Mouse (Mus musculus) embryonic facial prominence, embryonic 11.5 days (tissue): ENCODE results near the gene Dhx36. TPM values are rescaled to one million over a fixed set of nuclear protein-coding genes. Genes with fewer than 3 reads are reported as not detected.
A peak's percentile ranks its signal among the peaks of the same experiment; 100 is the strongest.

Experiments used
- ATAC-seq: fragments of 200-750 bp; cut with Nextera tagmentation; replicated peaks from 2 replicates; pipeline ENCODE4 v1.8.0; 2017; ENCODE audit warnings: low read depth; ENCODE audit not compliant: insufficient number of reproducible peaks, low FRiP score, low TSS enrichment
- DNase-seq: peaks from one replicate; pipeline ENCODE4 v3.0.0-alpha.2; 2015; ENCODE audit warnings: low spot score
- H3K27ac ChIP-seq: fragments of 300-500 bp; sonication (generic); replicated peaks from 2 replicates; pipeline ENCODE4 v1.5.1; 2014; ENCODE audit warnings: mild to moderate bottlenecking, low read depth, low read length, control low read depth
- H3K27me3 ChIP-seq: fragments of 300-500 bp; sonication (generic); 2 replicates; pipeline ENCODE4 v1.6.1; 2014; ENCODE audit warnings: mild to moderate bottlenecking, low read length, moderate library complexity, mixed read lengths; ENCODE audit not compliant: control insufficient read depth, insufficient read depth
- H3K36me3 ChIP-seq: fragments of 300-500 bp; sonication (generic); replicated peaks from 2 replicates; pipeline ENCODE4 v1.6.1; 2014; ENCODE audit warnings: low read depth, mild to moderate bottlenecking, low read length, moderate library complexity, mixed read lengths; ENCODE audit not compliant: control insufficient read depth, insufficient read depth
- H3K4me1 ChIP-seq: fragments of 300-500 bp; sonication (generic); 2 replicates; pipeline ENCODE4 v1.6.1; 2014; ENCODE audit warnings: low read length, mixed read lengths; ENCODE audit not compliant: control insufficient read depth, insufficient read depth
- H3K4me2 ChIP-seq: fragments of 300-500 bp; sonication (generic); 2 replicates; pipeline ENCODE4 v1.6.1; 2014; ENCODE audit warnings: low read depth, mild to moderate bottlenecking, control low read depth, low read length, moderate library complexity
- H3K4me3 ChIP-seq: fragments of 300-500 bp; sonication (generic); 2 replicates; pipeline ENCODE4 v1.5.1; 2014; ENCODE audit warnings: low read depth, low read length, control low read depth
- H3K9ac ChIP-seq: fragments of 300-500 bp; sonication (generic); replicated peaks from 2 replicates; pipeline ENCODE4 v1.6.1; 2014; ENCODE audit warnings: mild to moderate bottlenecking, control low read depth, low read length
- H3K9me3 ChIP-seq: fragments of 300-500 bp; sonication (generic); replicated peaks from 2 replicates; pipeline ENCODE4 v1.6.1; 2016; ENCODE audit warnings: mild to moderate bottlenecking, low read length, inconsistent platforms, mixed read lengths; ENCODE audit not compliant: control insufficient read depth
- WGBS: fragments of 180-500 bp; shearing (Covaris S2); extraction: QIAGEN DNeasy Blood & Tissue Kit; methylation state at CpG from one replicate; pipeline ENCODE4 v1.1.7; 2014; 5-methylcytosine and 5-hydroxymethylcytosine counted together
- polyA plus RNA-seq: library from polyadenylated mRNA; unstranded; fragments of >200 nt; fragmentation: Nextera tagmentation; extraction: Ambion mirVana; gene quantifications from 2 replicates; pipeline ENCODE4 v1.2.1, GENCODE M21; 2014

Dhx36 gene
- polyA plus RNA-seq, 1 experiment from 2014 or later = 53.4 TPM

- 94% methylated on average over 1 of the region's 1 CpGs for WGBS
- H3K27ac ChIP-seq = no peak overlapping the region
- no peaks in the 10 kb centered on the region for H3K27me3 ChIP-seq
- no peak overlapping the region for H3K4me3 ChIP-seq
- no peaks in the 10 kb centered on the region for H3K9me3 ChIP-seq
- no peak overlapping the region for H3K9ac ChIP-seq
- H3K4me1 ChIP-seq = no peaks in the 10 kb centered on the region
- H3K4me2 ChIP-seq = no peak overlapping the region
- ATAC-seq = no peak
- no peak for DNase-seq
- H3K36me3 ChIP-seq = peaks cover 2% of the 10 kb centered on the region
These were observed 36.6 kb downstream of the Dhx36 start for GRCm38 (mm10) chr3:62470179-62470578.

GRCm38 (mm10) chr3:62464276-62464675 lies 42.5 kb downstream of the Dhx36 start:
- no peak for ATAC-seq
- Histone ChIP-seq H3K27ac (no peak overlapping the region), H3K36me3 (peaks cover 4% of the 10 kb centered on the region), H3K4me1 (no peaks in the 10 kb centered on the region), H3K4me3 (no peak overlapping the region), H3K27me3 (no peaks in the 10 kb centered on the region), H3K9me3 (no peaks in the 10 kb centered on the region), H3K9ac (no peak overlapping the region), H3K4me2 (no peak overlapping the region)
- no peak for DNase-seq
- WGBS = 88% methylated on average over 3 of the region's 3 CpGs

- Histone ChIP-seq H3K4me2 (no peak overlapping the region), H3K27ac (no peak overlapping the region), H3K36me3 (peaks cover 4% of the 10 kb centered on the region; the same call in 1 of the 2 replicates), H3K9me3 (no peaks in the 10 kb centered on the region), H3K27me3 (no peaks in the 10 kb centered on the region), H3K4me3 (no peak overlapping the region), H3K4me1 (no peaks in the 10 kb centered on the region), H3K9ac (no peak overlapping the region)
- 65% methylated on average over 6 of the region's 6 CpGs for WGBS
- no peak for ATAC-seq
- peak; percentile 5 for DNase-seq
These were observed 47.3 kb downstream of the Dhx36 start for GRCm38 (mm10) chr3:62459483-62459882.

GRCm38 (mm10) chr3:62458284-62459013 lies 48.4 kb downstream of the Dhx36 start:
- ATAC-seq = peak; percentile 64; the same call in 1 of the 2 replicates
- Histone ChIP-seq H3K27me3 (no peaks in the 10 kb centered on the region), H3K36me3 (peaks cover 4% of the 10 kb centered on the region; the same call in 1 of the 2 replicates), H3K4me1 (no peaks in the 10 kb centered on the region), H3K4me3 (no peak overlapping the region), H3K27ac (no peak overlapping the region), H3K4me2 (no peak overlapping the region), H3K9me3 (no peaks in the 10 kb centered on the region), H3K9ac (no peak overlapping the region)
- 40% methylated on average over 6 of the region's 6 CpGs for WGBS
- DNase-seq = peak; percentile 77

- H3K27me3 ChIP-seq = no peaks in the 10 kb centered on the region
- no peak overlapping the region for H3K9ac ChIP-seq
- ATAC-seq (no peak), DNase-seq (no peak)
- no peaks in the 10 kb centered on the region for H3K36me3 ChIP-seq
- 19% methylated on average over 1 of the region's 1 CpGs for whole genome bisulfite sequencing
- no peak overlapping the region for H3K4me3 ChIP-seq
- no peak overlapping the region for H3K27ac ChIP-seq
- no peak overlapping the region for H3K4me2 ChIP-seq
- H3K4me1 ChIP-seq = no peaks in the 10 kb centered on the region
- H3K9me3 ChIP-seq = no peaks in the 10 kb centered on the region
These were observed 51.0 kb downstream of the Dhx36 start for GRCm38 (mm10) chr3:62455854-62456253.

GRCm38 (mm10) chr3:62454096-62454495 lies 52.7 kb downstream of the Dhx36 start:
- Histone ChIP-seq H3K36me3 (no peaks in the 10 kb centered on the region), H3K4me3 (no peak overlapping the region), H3K4me2 (no peak overlapping the region), H3K27me3 (no peaks in the 10 kb centered on the region), H3K9ac (no peak overlapping the region), H3K27ac (no peak overlapping the region), H3K4me1 (no peaks in the 10 kb centered on the region), H3K9me3 (no peaks in the 10 kb centered on the region)
- WGBS = 19% methylated on average over 3 of the region's 3 CpGs
- ATAC-seq (no peak), DNase-seq (peak; percentile 32)

GRCm38 (mm10) chr3:62452961-62453360 lies 53.8 kb downstream of the Dhx36 start:
- DNase-seq (no peak), ATAC-seq (no peak)

GRCm38 (mm10) chr3:62449871-62450496 lies 56.8 kb downstream of the Dhx36 start:
- H3K4me2 ChIP-seq = no peak overlapping the region
- H3K9ac ChIP-seq = no peak overlapping the region
- ATAC-seq (no peak), DNase-seq (no peak)
- no peaks in the 10 kb centered on the region for H3K27me3 ChIP-seq
- H3K9me3 ChIP-seq = no peaks in the 10 kb centered on the region
- no peaks in the 10 kb centered on the region for H3K36me3 ChIP-seq
- H3K27ac ChIP-seq = no peak overlapping the region
- no peak overlapping the region for H3K4me3 ChIP-seq
- 88% methylated on average over 4 of the region's 4 CpGs for WGBS
- H3K4me1 ChIP-seq = no peaks in the 10 kb centered on the region

More at GRCm38 (mm10) chr3:62452961-62453360, 53.8 kb downstream of the Dhx36 start:
- H3K27ac ChIP-seq = no peak overlapping the region
- H3K9ac ChIP-seq = no peak overlapping the region
- H3K36me3 ChIP-seq = no peaks in the 10 kb centered on the region
- no peaks in the 10 kb centered on the region for H3K9me3 ChIP-seq
- no peak overlapping the region for H3K4me3 ChIP-seq
- no peaks in the 10 kb centered on the region for H3K4me1 ChIP-seq
- 54% methylated on average over 4 of the region's 4 CpGs for WGBS
- no peaks in the 10 kb centered on the region for H3K27me3 ChIP-seq
- H3K4me2 ChIP-seq = no peak overlapping the region
